Mouse (Mus musculus): ENCODE measurements at regions not wholly inside any gene's neighbourhood (a gene's known extent, or its start where the extent isn't known, plus 50 kb on each side); places are given as distances from the start of the nearest gene placed in this dataset.

DNA sequence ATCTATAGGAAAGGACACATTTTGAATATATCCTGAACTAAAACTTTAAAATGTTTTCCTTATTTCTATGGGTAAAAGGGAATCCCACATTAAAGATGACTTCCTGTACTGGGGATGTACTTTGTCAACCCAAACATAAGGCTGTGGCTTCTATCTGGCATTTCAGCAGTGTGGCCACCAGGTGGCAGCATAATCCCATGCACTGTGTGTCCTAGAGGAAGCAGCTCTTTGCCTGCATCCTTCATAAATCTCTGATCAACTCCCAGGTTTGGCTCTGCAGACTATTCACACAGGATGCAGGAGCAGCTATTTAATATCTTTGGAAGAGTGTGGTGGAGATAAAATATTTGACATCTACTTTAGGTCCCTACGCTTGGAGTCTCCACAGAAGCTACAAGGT is 59.1 kb downstream of the Bmp15 start:
- intact Hi-C loops (cut with DNase I) = loop anchor here (2.0 kb wide), 1 partner anchor 213 kb away; no protein-coding TSS in a partner anchor
- peak; percentile 69 to 76 for DNase-seq

DNA sequence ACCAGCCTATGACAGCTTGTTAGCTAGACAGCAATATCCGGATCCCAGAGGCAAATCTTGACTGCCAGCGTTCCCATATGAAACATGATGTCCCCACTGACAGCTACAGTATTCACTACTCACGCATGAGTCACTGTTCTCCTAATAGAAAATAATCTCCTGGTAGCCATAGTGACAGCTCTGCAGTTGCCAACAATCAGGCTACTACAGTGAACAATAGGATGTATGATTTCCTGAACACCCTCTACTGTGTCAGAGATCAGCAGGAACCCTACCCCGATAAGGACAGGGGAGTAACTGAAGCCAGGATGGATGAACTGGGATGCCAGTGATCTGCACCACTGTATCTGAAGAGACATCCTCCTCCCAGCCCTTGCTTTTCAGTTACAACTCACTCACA is 62.0 kb downstream of the Bmp15 start:
- intact Hi-C loops (cut with DNase I) = no loop called here
- peak in 1 of 2 experiments; percentile 4 for DNase-seq

DNA sequence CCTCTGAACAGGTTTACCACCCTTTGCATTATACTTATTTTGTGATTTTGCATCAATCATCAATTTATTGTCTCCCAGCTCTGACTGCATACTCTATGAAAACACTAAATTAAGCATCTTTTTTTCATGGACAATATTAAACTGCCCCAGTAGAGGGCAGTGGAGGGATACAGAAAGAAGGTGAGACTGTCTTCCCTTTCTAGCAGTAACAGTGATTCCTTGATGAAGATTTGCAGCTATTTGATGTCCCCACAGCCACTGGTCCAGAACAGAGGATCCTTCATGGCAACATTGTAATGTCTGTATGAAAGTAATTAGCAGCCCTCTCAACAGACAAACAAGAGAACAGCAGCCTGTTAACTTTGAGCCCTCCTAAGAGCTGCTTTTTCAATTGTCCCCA is 66.5 kb downstream of the Bmp15 start:
- intact Hi-C loops (cut with DNase I) = no loop called here
- no peak for DNase-seq

DNA sequence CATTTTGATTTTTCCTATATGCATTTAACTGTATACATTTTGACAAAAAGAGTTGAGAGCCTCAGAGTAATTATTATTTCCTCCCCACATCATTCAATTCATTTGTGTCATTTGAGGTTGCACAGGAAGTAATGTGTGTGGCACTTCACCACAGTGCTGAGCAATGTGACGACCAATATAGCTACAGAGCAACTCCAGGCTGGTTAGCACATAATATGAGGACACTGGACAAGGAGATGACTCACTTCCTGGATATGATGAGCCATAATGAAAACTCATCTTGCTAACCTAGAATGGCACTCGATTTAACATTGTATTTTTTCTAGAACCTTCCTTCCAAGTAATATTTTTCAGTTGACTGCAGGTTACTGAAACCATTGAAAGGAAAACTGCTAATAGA is 67.6 kb downstream of the Bmp15 start:
- no peak for DNase-seq
- intact Hi-C loops (cut with DNase I) = no loop called here
